Mouse (Mus musculus) midbrain, postnatal 0 days (tissue): Measurements from ENCODE around the gene Ssna1. TPM values are rescaled to one million over a fixed set of nuclear protein-coding genes. Genes with fewer than 3 reads are reported as not detected.
"Not testable (repeated sequence)": the region's sequence is repeated elsewhere in the genome, so short reads cannot be mapped to it uniquely, and the experiment has no call there.

Experiments
- ATAC-seq: fragments of 200-750 bp; cut with Nextera tagmentation; 2 replicates; pipeline ENCODE4 v1.8.0; 2017; ENCODE audit warnings: moderate number of reproducible peaks, mild to moderate bottlenecking, moderate TSS enrichment, moderate library complexity; ENCODE audit not compliant: low FRiP score
- DNase-seq: peaks from one replicate; pipeline ENCODE4 v3.0.0-alpha.2; 2015; ENCODE audit warnings: low spot score
- H3K27ac ChIP-seq: fragments of 300-500 bp; sonication (generic); 2 replicates; pipeline ENCODE4 v1.5.1; 2014; ENCODE audit warnings: low read depth, mild to moderate bottlenecking, low read length, mixed read lengths
- H3K27me3 ChIP-seq: fragments of 300-500 bp; sonication (generic); 2 replicates; pipeline ENCODE4 v1.6.1; 2014; ENCODE audit warnings: low read length, control low read depth, mixed read lengths; ENCODE audit not compliant: insufficient read depth
- H3K36me3 ChIP-seq: fragments of 300-500 bp; sonication (generic); 2 replicates; pipeline ENCODE4 v1.6.1; 2014; ENCODE audit warnings: low read length, control low read depth, mixed read lengths; ENCODE audit not compliant: insufficient read depth
- H3K4me1 ChIP-seq: fragments of 300-500 bp; sonication (generic); 2 replicates; pipeline ENCODE4 v1.6.1; 2014; ENCODE audit warnings: mild to moderate bottlenecking, control low read depth, antibody characterized with exemption, low read length, mixed read lengths; ENCODE audit not compliant: insufficient read depth
- H3K4me2 ChIP-seq: fragments of 300-500 bp; sonication (generic); 2 replicates; pipeline ENCODE4 v1.6.1; 2014; ENCODE audit warnings: low read depth, mild to moderate bottlenecking, low read length, mixed read lengths; ENCODE audit not compliant: poor library complexity, severe bottlenecking
- H3K4me3 ChIP-seq: fragments of 300-500 bp; sonication (generic); 2 replicates; pipeline ENCODE4 v1.5.1; 2014; ENCODE audit warnings: low read depth, mild to moderate bottlenecking, low read length, moderate library complexity
- H3K9ac ChIP-seq: fragments of 300-500 bp; sonication (generic); replicated peaks from 2 replicates; pipeline ENCODE4 v1.6.1; 2014; ENCODE audit warnings: mild to moderate bottlenecking, low read length, moderate library complexity, mixed read lengths; ENCODE audit not compliant: poor library complexity, severe bottlenecking
- H3K9me3 ChIP-seq: fragments of 300-500 bp; sonication (generic); 2 replicates; pipeline ENCODE4 v1.6.1; 2016; ENCODE audit warnings: low read length, control low read depth
- CTCF ChIP-seq: IDR thresholded peaks from 2 replicates; pipeline ENCODE4 v1.5.1; 2016; ENCODE audit warnings: antibody characterized with exemption, mild to moderate bottlenecking
- WGBS: fragments of 180-500 bp; shearing (Covaris S2); extraction: QIAGEN DNeasy Blood & Tissue Kit; methylation state at CpG from one replicate; pipeline ENCODE4 v1.1.7; 2014; 5-methylcytosine and 5-hydroxymethylcytosine counted together
- polyA plus RNA-seq: library from polyadenylated mRNA; unstranded; fragments of >200 nt; fragmentation: Nextera tagmentation; extraction: Ambion mirVana; gene quantifications from 2 replicates; pipeline ENCODE4 v1.2.1, GENCODE M21; 2015
- total RNA-seq: library from RNA; depleted of rRNA; stranded (reverse); fragments of >200 nt; gene quantifications from 2 replicates; pipeline ENCODE4 v1.2.3, GENCODE M21; 2014

Ssna1 gene
- total and polyA plus RNA-seq, 2 experiments from 2014 or later: 71.7 to 158 TPM

- Histone ChIP-seq H3K9ac (peak overlapping the region; percentile 42), H3K9me3 (no peaks in the 10 kb centered on the region), H3K4me1 (peaks cover 31% of the 10 kb centered on the region), H3K27me3 (peaks cover 3% of the 10 kb centered on the region; the same call in 1 of the 2 replicates), H3K4me3 (peak overlapping the region; percentile 71), H3K27ac (peak overlapping the region; percentile 76), H3K4me2 (peak overlapping the region; percentile 100), H3K36me3 (no peaks in the 10 kb centered on the region)
- 42% methylated on average over 12 of the region's 12 CpGs for whole genome bisulfite sequencing
- peak; percentile 1 for ATAC-seq
- no peak for TF ChIP-seq CTCF
- DNase-seq: no peak
Measured at GRCm38 (mm10) chr2:25261870-25262269, 10.4 kb downstream of the Ssna1 start.

GRCm38 (mm10) chr2:25258887-25259286 lies 13.4 kb downstream of the Ssna1 start:
- 49% methylated on average over 2 of the region's 2 CpGs for whole genome bisulfite sequencing
- Histone ChIP-seq H3K4me3 (no peak overlapping the region), H3K9me3 (no peaks in the 10 kb centered on the region), H3K36me3 (no peaks in the 10 kb centered on the region), H3K4me1 (peaks cover 17% of the 10 kb centered on the region), H3K9ac (no peak overlapping the region), H3K4me2 (no peak overlapping the region), H3K27ac (no peak overlapping the region), H3K27me3 (0 out of 2 replicates have a peak, but pooled peaks cover under 1% of the 10 kb centered on the region)
- TF ChIP-seq CTCF: peak; percentile 59
- ATAC-seq (no peak), DNase-seq (no peak)

GRCm38 (mm10) chr2:25257250-25257649 lies 15.0 kb downstream of the Ssna1 start:
- ATAC-seq: not testable (repeated sequence)

GRCm38 (mm10) chr2:25256443-25257109 lies 15.7 kb downstream of the Ssna1 start:
- DNase-seq, H3K27ac ChIP-seq, H3K36me3 ChIP-seq, H3K27me3 ChIP-seq, ATAC-seq, H3K9me3 ChIP-seq, H3K4me1 ChIP-seq: not testable (repeated sequence)
- Histone ChIP-seq H3K4me2 (peak overlapping the region; percentile 99), H3K4me3 (peak overlapping the region; percentile 98), H3K9ac (peak overlapping the region; percentile 86; the same call in 1 of the 2 replicates)
- peak; percentile 35; the same call in 1 of the 2 replicates for TF ChIP-seq CTCF
- 57% methylated on average over 10 of the region's 12 CpGs for WGBS

More at GRCm38 (mm10) chr2:25257250-25257649, 15.0 kb downstream of the Ssna1 start:
- not testable (repeated sequence) for H3K36me3 ChIP-seq, H3K27ac ChIP-seq, H3K9me3 ChIP-seq, H3K4me1 ChIP-seq, H3K4me3 ChIP-seq, H3K27me3 ChIP-seq, H3K9ac ChIP-seq, H3K4me2 ChIP-seq, DNase-seq
- WGBS: 94% methylated on average over 5 of the region's 5 CpGs

GRCm38 (mm10) chr2:25255284-25255779 lies 16.9 kb downstream of the Ssna1 start, which contains the start of gene Tmem203:
Gene Tmem203, plus strand, starts transcription at chr2:25255439.
- Histone ChIP-seq H3K9me3 (no peaks in the 10 kb centered on the region), H3K36me3 (peaks cover 7% of the 10 kb centered on the region; the same call in 1 of the 2 replicates), H3K27me3 (no peaks in the 10 kb centered on the region), H3K4me3 (peak within 1 kb of the TSS; percentile 98), H3K9ac (peak within 1 kb of the TSS; percentile 86), H3K4me1 (0 out of 2 replicates have a peak, but pooled peaks cover 9% of the 10 kb centered on the region), H3K4me2 (peak within 1 kb of the TSS; percentile 99), H3K27ac (peak within 1 kb of the TSS; percentile 82)
- DNase-seq: peak; percentile 93
- 1% methylated on average over 38 of the region's 39 CpGs for WGBS
- ATAC-seq: peak; percentile 92
- TF ChIP-seq CTCF: no peak

GRCm38 (mm10) chr2:25252331-25252730 lies 19.9 kb downstream of the Ssna1 start:
- TF ChIP-seq CTCF: peak; percentile 56
- DNase-seq (no peak), ATAC-seq (no peak)
- H3K36me3 ChIP-seq: peaks cover 17% of the 10 kb centered on the region
- no peak overlapping the region for H3K4me2 ChIP-seq
- H3K27me3 ChIP-seq: no peaks in the 10 kb centered on the region
- H3K4me3 ChIP-seq: no peak overlapping the region
- no peaks in the 10 kb centered on the region for H3K9me3 ChIP-seq
- H3K27ac ChIP-seq: no peak overlapping the region
- H3K9ac ChIP-seq: no peak overlapping the region
- H3K4me1 ChIP-seq: 0 out of 2 replicates have a peak, but pooled peaks cover 9% of the 10 kb centered on the region
- WGBS: 69% methylated on average over 1 of the region's 1 CpGs
